Mouse (Mus musculus) urinary bladder, adult 2 months (tissue): ENCODE measurements around the gene Ttc38. TPM values are rescaled to one million over a fixed set of nuclear protein-coding genes. Genes with fewer than 3 reads are reported as not detected.
"Not testable (repeated sequence)": the region's sequence is repeated elsewhere in the genome, so short reads cannot be mapped to it uniquely, and the experiment has no call there.

Experiments
- DNase-seq: peaks from one replicate; pipeline ENCODE4 v3.0.0; 2022; ENCODE audit warnings: low spot score
- polyA plus RNA-seq: library from polyadenylated mRNA; depleted of rRNA; stranded (reverse); fragments of >200 nt; gene quantifications from 2 replicates; pipeline ENCODE4 v1.2.3, GENCODE M21; 2012

Ttc38 gene
- polyA plus RNA-seq, 1 experiment, result 19.7 TPM

DNA sequence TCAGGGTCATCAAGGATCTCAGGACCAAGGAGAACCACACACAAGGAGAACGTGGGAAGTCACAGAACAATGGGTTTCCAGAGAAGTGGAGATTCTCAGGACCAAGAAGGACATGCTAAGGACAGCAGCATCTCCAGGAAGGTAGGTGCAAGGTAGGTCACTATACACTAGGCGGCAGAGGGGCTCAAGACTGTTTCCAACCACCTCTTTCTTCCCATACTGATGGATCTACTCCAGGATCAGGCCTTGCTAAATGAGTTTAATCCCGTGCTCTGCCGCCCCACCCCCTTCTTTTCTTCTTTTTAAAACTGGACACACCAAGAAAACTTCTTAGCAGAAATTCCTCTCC, 10.1 kb upstream of the Ttc38 start:
- DNase-seq, result no peak

DNA sequence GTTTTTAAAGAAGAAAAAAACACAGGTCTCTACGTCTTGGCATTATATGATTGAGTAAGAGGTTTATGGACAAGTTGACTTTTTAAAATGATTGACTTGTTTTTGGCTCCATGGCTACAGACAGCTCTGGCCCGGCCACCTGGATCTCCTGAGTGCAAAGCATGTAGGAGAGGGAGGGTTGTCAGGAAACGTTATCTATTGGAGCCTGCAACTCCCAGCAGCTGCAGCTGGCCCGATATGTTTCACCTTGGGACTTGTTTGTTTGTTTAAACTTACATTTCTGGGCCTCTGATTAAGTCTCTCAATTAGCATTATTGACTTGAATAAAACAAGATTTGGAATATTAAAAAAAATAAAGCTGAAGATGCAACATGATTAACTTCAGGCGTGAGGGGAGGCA, 5.4 kb upstream of the Ttc38 start:
- no peak for DNase-seq

- DNase-seq, result no peak
These were observed 4.0 kb upstream of the Ttc38 start for GRCm38 (mm10) chr15:85828071-85828470.

DNA sequence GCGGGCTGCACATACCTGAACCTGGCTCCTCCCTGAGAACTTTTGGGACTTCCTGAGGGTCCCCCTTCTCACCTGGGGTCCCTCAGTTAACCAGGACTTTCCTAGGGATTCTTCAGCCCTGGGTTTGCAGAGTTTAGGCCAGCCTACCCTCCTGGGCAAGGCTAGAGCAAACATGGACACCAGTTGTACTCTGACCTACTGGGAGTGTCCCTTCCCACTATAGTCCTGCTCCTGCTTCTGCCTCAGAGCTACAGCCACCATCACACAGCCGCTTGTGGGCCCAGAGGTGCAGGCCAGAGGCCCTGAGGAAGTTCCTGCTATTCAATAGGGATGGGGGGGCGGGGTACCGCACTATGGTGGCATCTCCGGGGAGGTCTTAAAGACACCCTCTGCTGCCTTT, 2.6 kb upstream of the Ttc38 start:
- DNase-seq, result no peak

DNA sequence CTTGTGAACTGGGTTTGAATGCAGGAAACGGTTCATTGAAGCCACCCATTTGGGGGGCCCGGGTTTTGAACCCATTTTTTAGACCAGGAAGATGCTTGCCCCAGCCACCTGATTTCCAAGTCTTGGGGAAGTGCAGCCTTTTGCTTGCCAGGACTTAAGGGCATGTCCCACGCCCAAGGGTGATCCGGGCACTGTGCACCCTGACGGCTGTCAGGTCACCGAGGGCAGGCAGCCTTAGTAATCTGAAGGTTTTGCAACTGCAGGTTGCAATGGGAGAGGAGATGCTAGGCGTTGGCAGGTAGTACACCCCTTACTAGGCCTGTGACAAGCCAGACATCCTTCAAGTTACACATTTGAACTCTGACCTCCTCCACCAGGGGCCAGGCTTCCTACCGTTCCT, 493 bp downstream of the Ttc38 start:
- no peak for DNase-seq

GRCm38 (mm10) chr15:85835335-85835734, 3.2 kb downstream of the Ttc38 start:
- no peak for DNase-seq

- DNase-seq, result peak; percentile 56
These were observed 4.8 kb downstream of the Ttc38 start for GRCm38 (mm10) chr15:85836887-85837286.

GRCm38 (mm10) chr15:85840983-85841382, 8.9 kb downstream of the Ttc38 start:
- no peak for DNase-seq

GRCm38 (mm10) chr15:85841796-85842360, 9.8 kb downstream of the Ttc38 start:
- no peak for DNase-seq

GRCm38 (mm10) chr15:85845071-85845470, 13.0 kb downstream of the Ttc38 start:
- DNase-seq, result no peak

- no peak for DNase-seq
These were observed 19.7 kb downstream of the Ttc38 start for GRCm38 (mm10) chr15:85851656-85852392.

- DNase-seq, result no peak
These were observed 26.9 kb downstream of the Ttc38 start for GRCm38 (mm10) chr15:85858980-85859489.

DNA sequence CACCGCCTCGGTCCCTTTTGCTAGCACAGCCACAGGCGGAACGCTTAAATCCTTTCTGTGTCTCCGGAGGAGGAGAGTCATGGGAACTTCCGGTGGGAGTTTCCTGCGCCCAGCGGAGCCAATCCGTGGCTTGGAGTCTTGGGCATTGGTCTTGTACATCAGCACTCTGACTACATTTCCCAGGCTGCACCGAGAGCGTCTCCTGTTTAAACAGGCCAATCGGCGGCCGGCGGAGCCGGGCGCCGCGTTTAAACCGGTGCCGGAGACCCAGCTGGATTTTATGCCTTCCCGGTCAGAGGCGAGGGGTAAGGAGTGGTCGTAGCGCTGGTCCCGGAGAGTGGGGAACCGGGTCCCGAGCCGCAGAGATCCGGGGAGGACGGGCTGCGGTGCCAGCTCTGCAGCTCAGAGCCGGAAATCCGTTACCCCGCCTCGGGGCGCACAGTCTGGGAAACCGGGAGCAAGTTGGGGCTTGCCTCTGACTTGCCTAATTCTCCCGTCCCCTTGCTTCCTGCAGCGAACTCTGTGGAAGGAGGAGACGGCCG, 27.5 kb downstream of the Ttc38 start, which contains the start of gene Gtse1:
Gene Gtse1 (plus strand): TSS at position 256 of the 542 bp plus-strand sequence.
- DNase-seq, result peak; percentile 76

DNA sequence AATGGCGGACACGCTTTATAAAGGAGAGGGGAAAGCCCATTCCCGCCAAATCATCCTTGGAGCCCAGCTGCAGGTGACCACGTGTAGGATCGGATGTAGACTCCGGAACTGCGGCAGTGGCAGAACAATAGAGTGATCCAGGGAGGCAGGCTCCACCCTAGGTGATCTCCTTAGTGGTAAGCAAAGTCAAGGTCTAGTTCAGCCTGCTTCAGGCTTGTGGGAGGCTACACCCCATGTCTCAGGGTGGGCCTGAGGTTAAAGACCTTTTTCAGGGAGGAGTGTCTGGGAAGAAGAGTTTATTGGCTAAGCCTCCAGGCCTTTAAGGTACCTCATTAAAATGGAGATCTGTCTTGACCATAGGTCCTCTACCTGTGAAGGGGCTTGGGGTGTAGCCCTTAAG, 33.8 kb downstream of the Ttc38 start:
- DNase-seq, result not testable (repeated sequence)

DNA sequence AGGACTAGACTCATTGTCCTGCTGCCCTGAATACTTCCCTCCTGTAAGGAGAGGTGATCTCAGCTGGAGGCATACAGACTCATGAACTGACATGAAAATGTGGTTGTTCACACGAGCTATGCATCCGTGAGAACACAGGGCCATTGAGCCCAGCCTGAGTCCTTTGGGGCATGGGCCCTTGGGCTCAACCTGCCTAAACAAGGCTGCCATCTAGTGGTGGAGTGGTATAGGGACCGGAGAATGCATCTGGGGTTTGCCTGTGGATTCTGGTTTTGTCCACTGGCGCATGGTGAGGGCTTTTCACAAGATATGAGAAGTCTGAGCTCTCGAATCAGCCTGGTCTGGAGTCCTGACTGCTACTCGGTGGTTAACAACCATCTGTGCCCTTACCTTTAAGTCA, 35.6 kb downstream of the Ttc38 start:
- DNase-seq, result no peak

DNA sequence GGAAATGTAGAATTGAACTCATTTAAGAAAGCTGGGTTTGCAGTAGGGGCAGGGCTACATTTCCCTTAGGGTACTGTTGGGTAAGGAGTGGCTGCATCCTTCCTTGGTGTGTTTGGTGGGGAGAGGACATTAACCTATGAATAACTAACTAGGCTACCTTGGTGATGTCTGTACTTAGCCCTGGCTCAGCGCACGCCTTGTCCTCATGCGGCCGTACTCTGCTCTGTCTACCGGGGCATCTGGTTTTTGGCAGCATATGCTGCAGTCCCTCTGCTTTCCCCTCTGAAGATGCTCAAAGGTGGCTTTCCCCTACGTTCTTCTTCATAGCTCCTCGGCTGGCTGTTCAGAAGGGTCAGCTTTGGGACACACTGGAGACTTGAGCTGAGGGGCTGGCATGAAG, 45.2 kb downstream of the Ttc38 start:
- DNase-seq, result no peak

GRCm38 (mm10) chr15:85878848-85879497, 46.9 kb downstream of the Ttc38 start, which contains the start of gene Trmu:
Gene Trmu (plus strand): TSS chr15:85879312.
- peak; percentile 83 for DNase-seq

DNA sequence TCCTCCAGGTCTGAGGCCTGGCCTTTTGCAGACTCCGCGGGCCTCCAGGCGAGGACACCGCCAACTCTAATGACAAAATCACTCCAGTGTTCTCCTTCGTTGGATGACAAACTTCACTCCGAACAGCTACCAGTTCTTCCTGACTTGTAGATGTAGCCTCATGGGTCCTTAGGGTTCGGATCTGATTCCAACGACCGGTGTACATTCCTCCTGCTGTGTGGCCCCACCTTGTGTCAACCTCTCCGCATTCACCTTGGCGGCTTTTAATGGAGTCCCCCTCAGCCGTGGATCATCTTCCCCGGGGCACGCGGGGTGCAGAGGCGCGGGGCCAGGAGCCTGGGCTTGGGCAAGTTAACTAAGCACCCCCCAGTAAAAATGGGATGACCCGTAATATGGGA, 47.4 kb downstream of the Ttc38 start:
- DNase-seq, result peak; percentile 37

DNA sequence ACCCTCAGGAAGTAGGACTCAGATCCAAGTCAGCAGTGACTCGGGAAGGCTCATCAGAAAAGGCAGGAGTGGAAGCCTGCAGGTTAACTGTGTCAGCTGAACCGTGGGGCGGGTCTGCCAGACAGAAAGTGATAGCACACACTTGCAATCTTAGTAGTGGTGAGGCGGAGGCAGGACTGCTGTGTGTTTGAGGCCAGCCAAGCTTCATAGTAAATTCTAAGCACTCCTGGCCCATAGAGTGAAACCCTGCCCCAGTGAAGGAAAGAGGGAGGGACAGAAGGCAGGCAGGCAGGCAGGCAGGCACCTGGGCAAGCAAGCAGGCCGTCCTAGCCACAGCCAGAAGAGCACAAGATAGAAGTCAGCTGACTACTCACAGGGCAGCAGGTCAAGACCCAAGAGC, 53.5 kb downstream of the Ttc38 start:
- no peak for DNase-seq

- DNase-seq, result no peak
These were observed 57.1 kb downstream of the Ttc38 start for GRCm38 (mm10) chr15:85889235-85889634.

GRCm38 (mm10) chr15:85891971-85892370, 59.9 kb downstream of the Ttc38 start:
- DNase-seq, result no peak

- DNase-seq, result no peak
These were observed 60.5 kb downstream of the Ttc38 start for GRCm38 (mm10) chr15:85892498-85893118.
